Mouse (Mus musculus) spleen, embryonic (tissue): Measurements from ENCODE around the gene Pbxip1.

ENCODE experiments used
- CTCF ChIA-PET: fragments of 350-600 bp; sonication (Branson Sonifier 250); formaldehyde crosslinking; loops from one replicate; lab custom pipeline; 2022; lab: Charles Lee

Gene Pbxip1

DNA sequence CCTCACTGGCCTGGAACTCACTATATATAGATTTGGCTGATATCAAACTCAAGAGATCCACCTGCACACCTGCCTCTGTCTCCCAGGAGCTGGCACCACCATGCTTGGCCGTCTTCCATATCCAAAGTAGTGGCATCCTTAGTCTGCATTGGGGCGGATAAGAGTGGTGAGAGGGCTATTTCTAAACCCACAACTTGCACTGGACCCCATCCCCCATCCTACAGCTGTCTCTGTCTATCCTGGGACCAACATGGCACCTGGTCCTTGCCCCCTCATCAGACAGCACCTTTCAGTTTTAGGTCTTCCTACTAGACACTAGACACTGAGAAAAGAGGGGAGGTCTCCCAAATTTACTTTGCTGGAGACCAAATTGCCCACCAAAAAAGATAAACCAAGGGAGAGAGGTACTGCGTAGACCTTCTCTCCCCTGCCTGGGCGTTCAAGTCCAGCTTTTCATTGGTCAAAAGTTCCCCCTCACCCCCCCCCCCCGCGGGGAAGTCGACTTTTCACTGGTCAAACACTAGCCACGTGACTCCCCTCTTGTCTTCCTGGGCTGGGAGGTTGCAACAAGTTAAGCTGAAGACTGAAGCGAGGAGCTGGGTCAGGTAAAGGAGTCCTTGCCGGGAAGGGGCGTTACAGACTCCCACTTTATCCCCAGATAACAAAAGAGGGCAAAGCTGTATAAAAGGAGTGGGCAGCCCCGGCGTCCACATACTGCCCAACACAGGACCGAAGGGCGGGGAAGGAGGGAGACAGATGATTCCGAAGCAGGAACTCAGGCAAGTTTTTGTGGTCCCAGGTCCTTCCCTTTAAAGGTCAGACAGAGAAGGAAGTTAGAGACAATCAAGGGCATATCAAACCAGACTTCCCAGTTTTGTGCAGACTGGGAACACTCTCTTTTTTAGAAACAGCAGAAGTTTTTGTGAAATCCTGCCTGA is at the start of gene Pbxip1:
Gene Pbxip1, plus strand, starts transcription at position 531 of the 938 bp plus-strand sequence.
- CTCF ChIA-PET = interaction anchor here (0.6 to 0.7 kb wide), 2 partner anchors 43 to 404 kb away, joined by 3 to 5 read pairs; no protein-coding TSS in a partner anchor

DNA sequence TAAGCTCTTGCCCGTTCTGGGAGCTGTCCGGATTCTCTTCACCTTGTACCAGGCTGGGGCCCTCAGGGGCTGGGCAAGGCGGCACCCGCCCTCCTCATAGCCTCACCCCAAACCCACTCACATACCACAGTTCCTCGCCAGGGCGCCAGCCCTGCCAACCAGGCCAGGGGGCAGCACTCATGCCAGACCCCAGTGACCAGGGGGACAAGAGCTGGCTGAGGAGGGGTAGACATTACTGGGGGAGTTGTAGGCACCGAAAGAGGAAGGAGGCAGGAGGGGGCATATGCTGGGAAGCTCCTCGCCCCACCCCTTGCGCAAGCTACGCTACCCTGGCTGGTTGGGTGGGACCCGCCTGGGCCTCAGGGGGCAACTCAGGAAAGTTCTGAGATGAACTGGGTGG is 48.9 kb upstream of the Pbxip1 start:
- CTCF ChIA-PET = no interaction called here

DNA sequence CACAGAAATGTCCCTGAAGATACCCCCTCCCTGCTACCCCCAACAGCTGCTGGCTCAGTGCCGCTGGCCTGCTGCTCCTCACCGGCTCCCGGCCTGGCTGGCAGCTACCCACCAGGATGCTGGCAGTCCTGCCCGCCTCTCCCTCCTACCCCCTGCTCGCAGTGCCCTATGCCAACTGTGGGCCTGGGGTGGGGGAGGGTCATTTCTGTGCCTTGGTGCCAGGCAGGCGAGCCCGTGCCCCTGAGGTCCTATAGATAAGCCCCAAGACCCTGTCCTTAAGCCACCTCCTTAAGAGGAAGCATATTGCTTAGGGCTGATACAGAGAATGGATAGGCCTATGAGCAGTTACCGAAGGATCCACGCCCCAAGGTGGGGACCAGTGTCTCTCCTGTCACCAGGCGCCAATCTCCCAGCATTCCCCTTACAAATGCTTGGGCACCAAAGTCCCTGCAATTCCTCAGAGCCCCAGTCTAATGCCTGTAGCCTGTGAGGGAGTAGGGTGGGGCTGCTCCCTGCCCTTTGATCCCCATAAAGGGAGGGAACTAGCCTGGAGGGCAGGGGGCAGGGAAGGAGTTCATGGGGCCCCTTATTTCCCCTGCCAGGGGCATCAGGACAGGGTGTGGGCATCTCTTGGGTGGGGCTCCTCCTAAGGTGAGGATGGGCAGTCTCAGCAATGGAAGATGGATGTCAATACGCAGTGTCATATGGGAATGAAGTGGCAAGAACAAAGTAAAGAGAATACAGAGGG is 48.2 kb upstream of the Pbxip1 start:
- CTCF ChIA-PET = no interaction called here

DNA sequence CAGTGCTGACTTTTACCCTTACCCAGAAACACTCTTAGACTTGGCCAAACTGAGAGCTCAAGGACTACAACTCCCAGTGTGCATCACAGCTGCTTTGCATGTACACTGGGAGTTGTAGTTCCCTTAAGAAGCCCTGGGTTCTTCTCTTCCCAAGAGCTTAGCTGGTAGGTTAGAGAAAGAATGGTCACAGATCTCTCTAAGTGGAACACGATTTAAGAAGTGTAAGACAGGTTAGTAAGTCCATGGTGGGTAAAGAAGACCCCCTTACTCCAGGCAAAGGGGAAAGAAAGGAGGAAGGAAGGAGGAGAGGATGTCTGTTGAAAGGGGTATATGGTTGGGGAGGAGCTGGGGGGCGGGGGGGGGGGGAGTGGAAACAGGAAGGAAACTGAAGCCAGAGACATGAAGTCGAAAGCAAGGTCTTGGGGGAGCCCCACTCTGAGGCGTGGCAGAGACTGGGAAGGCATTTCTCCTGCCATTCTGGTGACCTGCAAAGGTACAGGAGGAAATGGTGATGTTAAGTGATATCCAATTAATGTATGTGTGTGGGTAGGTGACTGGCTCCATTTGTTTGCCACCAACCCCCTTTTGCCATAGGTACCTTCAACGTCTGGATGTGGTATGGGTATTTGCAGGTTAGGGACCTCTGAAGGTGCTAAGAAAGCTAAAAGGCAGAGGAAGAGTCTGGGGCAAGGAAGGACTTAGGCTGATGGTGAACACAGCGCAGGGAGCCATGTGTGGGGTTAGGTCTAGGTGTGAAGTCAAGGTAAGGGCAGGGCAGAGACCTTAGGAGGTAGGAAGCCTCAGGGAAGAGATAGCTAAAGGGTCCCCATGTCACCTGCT is 47.4 kb upstream of the Pbxip1 start:
- CTCF ChIA-PET = interaction anchor here (0.6 kb wide), 1 partner anchor 63 kb away, joined by 3 read pairs; no protein-coding TSS in a partner anchor

DNA sequence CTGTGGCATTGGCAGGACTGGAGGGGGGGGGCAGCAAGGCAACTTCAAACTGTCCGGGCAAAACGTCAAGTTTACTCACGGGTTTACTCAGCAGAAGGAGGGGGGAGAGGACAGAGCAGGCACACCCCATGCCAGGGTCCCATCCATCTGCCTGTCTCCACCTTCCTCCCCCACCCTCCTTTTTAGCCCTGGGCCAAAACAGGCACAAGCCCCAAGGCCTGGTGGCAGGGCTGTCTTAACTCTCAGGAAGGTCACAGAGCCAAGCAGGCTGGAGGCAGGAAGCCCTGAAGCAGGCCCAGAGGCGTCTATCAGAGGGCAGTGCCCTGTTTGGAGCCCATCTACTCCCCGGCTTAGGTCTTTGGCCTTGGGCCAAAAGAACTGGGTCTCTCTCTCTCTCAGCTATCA is 46.4 kb upstream of the Pbxip1 start:
- CTCF ChIA-PET = interaction anchor here (0.6 to 1.0 kb wide), 3 partner anchors 27 to 1033 kb away, joined by 3 to 5 read pairs (median 3); partner anchors contain the start of gene Adam15

DNA sequence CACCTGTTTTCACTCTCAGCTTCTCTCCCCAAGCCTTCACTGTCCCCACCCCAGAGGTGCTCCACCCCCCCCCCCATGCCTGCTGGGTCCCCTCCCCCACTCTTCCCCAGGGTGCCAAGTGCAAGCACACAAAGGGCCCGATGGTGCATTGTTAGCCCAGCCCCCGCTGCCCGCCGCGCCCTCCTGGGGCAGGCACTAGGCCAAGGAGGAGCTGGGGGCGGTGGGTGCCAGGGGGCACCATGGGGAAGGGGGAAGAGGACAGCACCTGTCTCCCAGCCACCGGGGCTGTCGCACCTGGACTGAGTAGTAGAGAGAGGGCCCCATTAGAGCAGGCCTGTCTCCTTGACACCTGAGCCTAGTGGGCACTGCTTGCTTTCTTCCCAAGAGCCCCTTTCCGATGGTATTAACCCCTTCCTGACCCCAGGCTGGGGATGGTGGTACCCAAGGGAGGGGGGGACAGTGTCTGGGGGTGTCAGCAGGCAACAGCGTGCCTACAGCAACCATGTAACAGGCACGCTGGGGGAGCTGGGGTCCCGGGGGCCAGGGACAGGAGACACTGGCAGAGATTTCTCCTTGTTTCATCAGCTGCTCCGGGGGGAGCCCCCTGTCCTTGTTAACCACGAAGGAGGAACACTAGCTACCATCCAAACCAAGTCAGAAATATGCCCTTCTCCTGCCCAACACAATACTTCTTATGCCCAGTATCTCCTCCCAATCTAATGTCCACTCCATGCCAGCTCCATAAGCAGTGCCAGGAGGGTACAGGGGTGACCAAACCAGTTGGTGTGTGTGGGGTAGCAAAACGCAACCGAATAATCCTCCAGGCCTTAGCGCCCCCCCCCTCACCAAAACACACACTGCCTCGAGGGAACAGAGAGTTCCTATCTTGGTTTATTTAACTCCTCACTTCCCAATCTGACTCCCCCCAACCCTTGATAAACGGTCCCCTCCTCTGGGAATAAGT is 45.5 kb upstream of the Pbxip1 start:
- CTCF ChIA-PET = interaction anchor here (0.6 to 1.0 kb wide), 7 partner anchors 9 to 1032 kb away, joined by 3 to 10 read pairs (median 5); partner anchors contain the start of gene Adam15

DNA sequence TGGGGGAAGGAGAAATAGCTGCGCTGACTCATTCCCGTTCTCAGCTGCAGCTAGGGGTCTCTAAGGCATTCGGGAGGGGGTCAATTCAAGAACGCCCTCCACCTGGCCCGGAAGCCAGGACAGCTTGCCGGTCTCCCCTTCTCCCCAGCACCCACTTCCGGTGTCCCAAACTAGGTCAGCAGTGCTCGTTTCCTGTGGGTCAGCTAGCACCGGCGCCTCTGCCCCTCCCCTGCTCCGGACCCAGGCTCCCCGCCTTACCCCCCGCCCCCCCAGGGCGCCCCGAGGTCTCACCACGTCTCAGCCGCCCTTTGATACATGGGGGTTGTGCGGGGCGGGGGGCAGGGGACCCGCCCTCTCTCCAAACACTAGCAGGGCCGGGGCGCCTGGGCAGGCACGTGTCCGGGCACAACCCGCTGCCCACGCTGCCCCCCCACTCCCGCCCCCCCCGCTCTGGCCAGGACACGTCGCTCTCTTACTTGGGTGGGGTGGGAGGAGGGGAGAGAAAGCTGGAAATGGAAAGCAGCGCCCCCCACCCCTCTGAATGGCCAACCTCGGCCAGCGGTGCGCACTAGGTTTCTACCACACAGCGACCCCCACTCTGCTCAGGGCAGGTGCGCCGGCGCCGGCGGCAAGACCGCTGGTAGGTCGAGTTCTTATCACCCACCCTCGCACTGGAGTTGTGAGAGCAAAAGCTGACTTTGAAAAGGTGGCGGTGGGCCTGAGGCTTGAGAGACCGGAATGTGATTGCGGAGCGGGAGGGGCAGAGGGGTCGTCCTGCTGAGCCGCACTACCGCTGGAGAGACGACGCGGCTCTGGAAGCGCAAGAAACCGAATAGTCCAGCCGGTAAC is 44.6 kb upstream of the Pbxip1 start:
- CTCF ChIA-PET = interaction anchor here (0.7 to 1.1 kb wide), 6 partner anchors 8 to 145 kb away, joined by 3 to 10 read pairs (median 5); no protein-coding TSS in a partner anchor

DNA sequence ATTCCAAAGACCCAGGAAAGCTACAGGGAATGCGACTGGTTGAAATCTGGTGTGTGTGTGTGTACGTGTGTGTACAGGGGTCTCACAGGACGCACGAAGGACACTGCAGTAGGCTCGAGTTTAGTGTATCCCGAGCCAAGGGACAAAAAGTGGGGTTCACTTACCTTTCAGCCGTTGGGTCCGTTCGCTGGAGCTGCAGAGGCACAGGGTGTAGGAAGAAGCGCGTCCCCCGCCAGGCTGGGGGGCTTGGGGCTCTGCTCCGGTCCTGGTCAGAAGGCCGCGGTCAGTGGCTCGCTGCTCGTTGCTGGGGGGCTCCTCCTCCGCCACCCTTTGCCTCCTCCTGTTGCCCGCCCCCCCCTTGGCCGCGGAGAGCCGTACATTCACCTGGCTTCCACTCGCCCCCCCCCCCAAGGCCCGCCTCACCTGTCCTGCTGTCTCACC is 43.6 kb upstream of the Pbxip1 start:
- CTCF ChIA-PET = interaction anchor here (0.7 to 1.1 kb wide), 2 partner anchors 9 to 144 kb away, joined by 3 read pairs; no protein-coding TSS in a partner anchor

DNA sequence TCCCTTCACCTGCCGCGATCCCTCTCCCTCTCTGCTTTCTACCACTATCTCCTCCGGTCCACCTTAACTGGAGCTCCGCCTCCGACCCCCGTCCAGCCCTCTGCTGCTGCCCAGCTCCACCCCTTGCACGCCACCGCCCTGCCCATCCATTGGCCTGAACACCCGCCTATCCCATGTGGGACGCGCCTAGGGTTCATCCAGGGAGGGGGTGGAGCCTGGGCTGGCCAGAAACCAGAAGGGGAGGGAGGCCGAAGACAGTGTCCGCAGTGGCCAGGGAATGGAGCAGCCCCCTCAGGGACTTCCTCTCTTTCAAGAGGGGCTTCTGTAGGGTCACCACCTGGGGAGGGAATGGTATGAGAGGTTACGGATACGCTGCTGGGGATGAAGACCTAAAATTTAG is 42.9 kb upstream of the Pbxip1 start:
- CTCF ChIA-PET = interaction anchor here (0.6 kb wide), 1 partner anchor 43 kb away, joined by 3 read pairs; the partner anchor contains the start of gene Pbxip1

DNA sequence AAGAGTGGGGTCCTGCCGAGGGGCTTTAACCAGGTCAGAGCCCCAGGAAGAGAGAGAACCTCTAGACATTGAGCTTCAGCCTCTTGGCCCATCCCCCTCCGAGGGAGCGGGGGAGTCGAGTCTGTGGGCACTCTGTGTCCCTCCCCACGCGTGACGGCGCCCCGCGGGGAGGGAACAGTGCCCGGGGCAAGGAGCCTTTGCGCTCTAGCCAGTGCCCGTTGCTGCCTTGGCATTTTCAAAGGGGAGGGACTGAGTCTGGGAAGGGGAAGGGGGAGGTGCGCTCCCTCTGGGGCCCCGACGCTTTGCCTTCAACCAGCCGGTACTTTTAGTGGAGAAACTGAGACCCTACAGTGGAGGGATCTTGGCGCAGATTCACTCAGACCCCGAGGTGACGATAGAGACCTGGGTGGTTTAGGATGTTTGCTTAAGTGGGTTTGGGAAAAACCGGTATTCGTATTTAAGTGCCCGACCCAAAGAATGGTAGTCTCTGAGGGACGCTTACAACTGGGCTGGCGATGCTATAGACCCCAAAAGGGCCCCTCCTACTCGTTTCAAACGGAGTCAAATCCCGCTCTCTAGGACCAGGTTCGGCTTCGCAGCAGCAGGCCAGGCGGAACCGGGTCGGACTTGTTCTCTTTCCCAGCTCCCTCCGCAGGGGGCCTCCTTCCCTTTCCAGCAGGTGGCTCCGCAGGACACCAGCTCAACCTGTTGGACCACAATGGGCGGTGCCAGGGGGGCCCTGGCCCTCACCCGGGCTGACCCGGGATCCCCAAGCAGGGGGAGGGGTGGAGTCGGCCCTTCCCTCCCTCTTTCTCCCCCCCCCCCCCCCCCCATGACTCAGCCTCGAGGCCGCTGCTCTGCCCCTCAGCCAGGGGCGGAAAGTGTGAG is 42.3 kb upstream of the Pbxip1 start, which contains the start of gene Zbtb7b:
Gene Zbtb7b, minus strand, starts transcription at position 771 of the 888 bp plus-strand sequence.
- CTCF ChIA-PET = no interaction called here

DNA sequence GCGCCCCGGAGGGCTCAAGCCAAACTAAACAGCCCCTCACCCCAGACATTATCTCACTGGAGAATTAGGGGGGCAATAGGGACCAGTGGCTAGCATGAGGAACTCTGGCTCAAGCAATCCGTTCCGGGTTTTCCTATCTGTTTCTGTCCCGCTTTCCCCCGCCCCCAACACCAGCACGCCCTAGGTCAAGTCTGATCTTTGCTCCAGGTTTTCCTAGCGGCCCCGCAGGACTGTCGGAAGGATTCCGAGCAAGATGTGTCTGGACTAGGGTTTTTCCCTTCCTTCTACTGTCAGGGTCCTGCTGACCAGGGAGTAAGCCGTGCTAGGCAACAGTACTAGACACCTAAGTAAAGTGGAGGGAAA is 41.6 kb upstream of the Pbxip1 start:
- CTCF ChIA-PET = no interaction called here

DNA sequence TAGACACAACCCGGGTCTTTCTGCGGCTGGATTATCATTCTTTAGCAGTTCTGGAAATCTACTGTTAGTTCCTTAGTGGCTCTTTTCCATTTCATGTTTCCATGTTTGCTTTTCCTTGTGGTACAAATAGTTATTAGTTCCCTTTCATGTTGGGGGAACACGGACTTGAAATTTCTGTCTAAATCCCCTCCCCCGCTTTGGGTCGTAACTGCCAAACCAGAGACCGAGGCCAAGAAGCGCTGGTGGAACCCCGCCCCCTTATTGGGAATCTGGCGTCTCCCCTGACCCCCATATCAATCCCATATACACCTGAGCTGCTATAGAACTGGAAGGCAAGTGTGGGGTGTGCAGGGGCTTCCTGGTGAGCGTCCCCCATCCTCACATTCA is 41.1 kb upstream of the Pbxip1 start:
- CTCF ChIA-PET = interaction anchor here (1.3 kb wide), 1 partner anchor 15 kb away, joined by 5 read pairs; no protein-coding TSS in a partner anchor

DNA sequence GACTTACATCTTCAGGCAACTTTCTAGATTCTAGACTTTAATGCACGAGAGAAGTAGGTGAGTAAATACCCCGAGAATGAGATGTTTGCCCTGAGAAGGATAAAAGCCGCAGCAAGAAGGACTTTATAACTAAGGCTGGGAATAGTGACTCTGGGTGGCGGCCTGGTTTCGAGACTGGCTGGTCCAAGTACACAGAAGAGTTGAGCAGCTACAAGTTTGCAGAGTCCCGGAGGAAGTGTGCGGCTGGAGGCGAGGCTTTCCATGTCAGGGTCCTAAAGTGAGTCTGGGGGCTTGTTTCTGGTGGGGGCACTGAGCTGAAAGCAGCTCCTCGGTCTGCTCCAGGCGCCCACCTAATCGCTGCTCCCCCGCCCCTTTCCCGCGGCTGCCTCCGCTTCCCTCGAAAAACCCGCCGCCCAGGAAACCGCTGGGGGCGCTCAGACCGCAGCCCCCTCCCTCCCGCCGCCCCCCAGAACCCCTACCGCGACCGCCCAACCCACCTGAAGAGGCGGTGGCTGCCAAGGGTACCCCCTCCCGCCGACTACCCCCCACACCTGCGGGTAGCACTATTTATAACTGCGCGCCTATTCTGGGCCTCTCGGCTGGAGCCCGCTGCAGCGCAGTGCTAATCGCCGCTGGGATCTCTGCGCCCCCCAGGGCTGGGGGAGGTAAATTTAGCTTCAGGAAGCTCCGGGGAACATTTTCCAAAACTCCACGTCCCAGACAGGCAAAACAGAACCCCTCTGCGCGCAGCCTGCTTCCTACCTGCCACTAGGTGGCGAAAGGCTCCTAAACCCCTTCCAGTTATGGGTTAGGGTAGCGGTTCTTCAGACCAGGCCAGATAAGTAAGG is 40.5 kb upstream of the Pbxip1 start:
- CTCF ChIA-PET = interaction anchor here (0.7 to 1.3 kb wide), 4 partner anchors 11 to 63 kb away, joined by 3 to 5 read pairs (median 4); no protein-coding TSS in a partner anchor

DNA sequence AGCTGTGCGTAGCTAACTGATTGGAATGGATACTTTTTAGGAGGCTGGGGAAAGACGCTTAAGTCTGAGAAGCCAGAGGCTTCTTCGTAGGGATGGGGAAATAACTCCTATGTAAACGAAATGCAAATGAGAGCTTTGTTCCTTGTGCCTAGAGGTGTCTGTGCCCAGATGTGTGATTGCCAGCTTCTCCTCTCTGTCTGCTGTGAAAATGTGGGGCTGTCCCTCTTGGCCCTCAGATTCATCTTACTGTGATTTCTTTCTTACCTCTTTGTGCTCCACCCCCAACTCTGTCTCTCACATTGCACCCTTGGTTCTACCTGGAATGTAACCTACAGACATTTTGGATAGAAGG is 39.9 kb upstream of the Pbxip1 start:
- CTCF ChIA-PET = interaction anchor here (0.7 to 1.3 kb wide), 4 partner anchors 12 to 62 kb away, joined by 3 to 5 read pairs (median 4); no protein-coding TSS in a partner anchor

DNA sequence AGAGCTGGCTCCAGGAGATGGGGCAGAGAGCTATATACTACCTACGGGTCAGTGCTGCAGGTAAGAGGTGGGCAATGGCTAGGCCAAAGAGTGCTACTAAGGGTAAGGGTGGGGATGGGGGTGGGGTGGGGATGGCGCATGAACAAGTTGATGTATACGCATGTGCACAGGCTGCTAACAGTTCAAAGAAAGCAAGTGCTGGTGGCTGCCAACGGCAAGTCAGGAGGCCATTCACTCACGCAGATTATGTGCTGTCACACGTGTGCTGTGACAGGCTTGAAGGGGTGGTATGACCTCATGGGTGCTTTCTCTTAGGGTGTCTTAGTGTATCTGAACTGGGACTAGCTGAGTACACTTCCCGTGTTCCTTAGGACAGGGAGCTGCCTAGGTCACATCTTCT is 35.2 kb upstream of the Pbxip1 start:
- CTCF ChIA-PET = interaction anchor here (0.6 kb wide), 1 partner anchor 9 kb away, joined by 3 read pairs; no protein-coding TSS in a partner anchor

DNA sequence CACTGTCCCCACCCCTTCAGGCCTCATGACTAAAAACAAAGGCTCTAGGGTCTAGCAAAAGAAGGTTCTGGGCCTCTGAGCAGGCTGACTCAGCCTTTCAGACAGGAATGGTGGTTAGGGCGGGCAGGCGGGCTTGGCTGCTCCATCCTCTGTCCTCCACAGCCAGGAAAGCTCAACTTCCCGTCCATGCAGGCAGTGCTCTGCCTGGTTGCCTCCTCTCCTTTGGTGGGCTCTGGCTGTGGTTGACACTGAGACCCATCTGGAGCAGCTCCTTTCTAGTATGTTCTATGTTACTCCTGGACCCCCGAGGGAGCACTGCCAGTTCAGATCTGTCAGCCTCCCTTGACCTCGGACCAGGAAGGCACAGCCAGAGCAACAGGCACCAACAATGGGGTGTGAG is 33.8 kb upstream of the Pbxip1 start, which contains the start of gene Lenep:
Gene Lenep, minus strand, starts transcription at position 101 of the 400 bp plus-strand sequence.
- CTCF ChIA-PET = no interaction called here
